Mouse (Mus musculus): ENCODE results near the gene Abcb8.
A peak's percentile ranks its signal among the peaks of the same experiment; 100 is the strongest.

Gene Abcb8

GRCm38 (mm10) chr5:24399686-24400085 lies 6.2 kb downstream of the Abcb8 start:
- no peak for DNase-seq

GRCm38 (mm10) chr5:24400362-24400761 lies 6.9 kb downstream of the Abcb8 start:
- no peak for DNase-seq

GRCm38 (mm10) chr5:24400911-24401605 lies 7.6 kb downstream of the Abcb8 start:
- no peak for DNase-seq

GRCm38 (mm10) chr5:24401969-24402368 lies 8.5 kb downstream of the Abcb8 start:
- DNase-seq = no peak

GRCm38 (mm10) chr5:24404594-24405360 lies 11.3 kb downstream of the Abcb8 start:
- no peak for DNase-seq

GRCm38 (mm10) chr5:24405389-24405876 lies 12.0 kb downstream of the Abcb8 start:
- DNase-seq = no peak

GRCm38 (mm10) chr5:24408651-24409050 lies 15.2 kb downstream of the Abcb8 start:
- DNase-seq = no peak

- no peak for DNase-seq
Measured at GRCm38 (mm10) chr5:24409466-24409865, 16.0 kb downstream of the Abcb8 start.

GRCm38 (mm10) chr5:24412063-24412462 lies 18.6 kb downstream of the Abcb8 start:
- no peak for DNase-seq

- DNase-seq = peak; percentile 43 to 55
Measured at GRCm38 (mm10) chr5:24413042-24413693, 19.7 kb downstream of the Abcb8 start, which contains the start of gene Asic3. Asic3 (plus strand) TSS chr5:24413392.

- peak in 1 of 2 experiments; percentile 34 for DNase-seq
Measured at GRCm38 (mm10) chr5:24413938-24414337, 20.5 kb downstream of the Abcb8 start.

GRCm38 (mm10) chr5:24416222-24416736 lies 22.8 kb downstream of the Abcb8 start:
- peak; percentile 73 to 83 for DNase-seq

GRCm38 (mm10) chr5:24417587-24417986 lies 24.1 kb downstream of the Abcb8 start:
- DNase-seq = no peak

GRCm38 (mm10) chr5:24420381-24420780 lies 26.9 kb downstream of the Abcb8 start:
- DNase-seq = no peak

GRCm38 (mm10) chr5:24423129-24424003 lies 29.9 kb downstream of the Abcb8 start, which contains the start of the genes Cdk5 and Slc4a2:
Cdk5 (minus strand) TSS chr5:24423530.
Slc4a2 (plus strand) TSS chr5:24423837.
- peak; percentile 99 for DNase-seq

- peak in 1 of 2 experiments; percentile 53 for DNase-seq
Measured at GRCm38 (mm10) chr5:24424004-24424781, 30.7 kb downstream of the Abcb8 start.

GRCm38 (mm10) chr5:24424861-24425411 lies 31.5 kb downstream of the Abcb8 start:
- DNase-seq = peak; percentile 91 to 95

- peak; percentile 69 to 81 for DNase-seq
Measured at GRCm38 (mm10) chr5:24425421-24426036, 32.1 kb downstream of the Abcb8 start.

GRCm38 (mm10) chr5:24426037-24426432 lies 32.6 kb downstream of the Abcb8 start:
- peak; percentile 46 to 62 for DNase-seq

All from kidney, postnatal 4 days (tissue).